Mouse (Mus musculus): ENCODE measurements at regions not wholly inside any gene's neighbourhood (a gene's known extent, or its start where the extent isn't known, plus 50 kb on each side); places are given as distances from the start of the nearest gene placed in this dataset.

DNA sequence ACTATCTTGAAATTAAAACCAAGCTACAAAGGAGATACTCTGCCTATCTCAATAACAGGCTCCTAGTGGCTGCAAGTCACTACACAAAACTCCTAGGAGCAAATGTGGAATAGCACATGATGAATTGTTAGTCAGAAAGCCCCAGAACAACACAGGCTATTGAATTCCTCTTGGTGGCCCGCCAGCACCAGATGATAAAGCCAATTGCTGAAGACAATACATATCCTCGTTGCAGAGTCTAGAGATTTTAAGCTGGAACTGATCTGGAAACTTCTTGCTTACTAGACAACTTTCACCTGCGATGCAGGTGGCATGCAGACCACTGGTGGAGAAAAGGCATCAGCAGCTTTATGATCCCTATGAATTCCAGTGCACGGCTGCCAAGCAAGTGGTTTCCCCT, 126.5 kb upstream of the Eya4 start:
- DNase-seq = no peak

GRCm38 (mm10) chr10:23450997-23451396, 100.4 kb upstream of the Eya4 start:
- peak; percentile 7 for DNase-seq

DNA sequence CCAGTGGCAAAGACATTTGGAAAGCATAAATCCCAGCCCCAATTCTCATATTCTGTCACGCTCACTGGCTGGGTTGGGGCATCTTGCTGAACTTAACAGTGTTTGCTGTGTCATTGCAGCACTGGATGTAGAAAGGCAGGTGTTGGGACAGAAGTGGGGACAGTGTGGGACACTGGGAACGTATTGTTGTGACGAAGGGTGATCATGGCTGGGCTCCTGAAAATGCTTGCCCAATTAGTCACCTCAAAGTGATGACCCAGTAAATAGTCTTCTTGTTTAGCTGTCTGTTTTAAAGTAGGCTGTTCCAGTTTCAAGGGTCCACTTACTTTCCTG, 100.0 kb upstream of the Eya4 start:
- DNase-seq = no peak

GRCm38 (mm10) chr10:23449860-23450646, 99.5 kb upstream of the Eya4 start:
- DNase-seq = peak; percentile 44

DNA sequence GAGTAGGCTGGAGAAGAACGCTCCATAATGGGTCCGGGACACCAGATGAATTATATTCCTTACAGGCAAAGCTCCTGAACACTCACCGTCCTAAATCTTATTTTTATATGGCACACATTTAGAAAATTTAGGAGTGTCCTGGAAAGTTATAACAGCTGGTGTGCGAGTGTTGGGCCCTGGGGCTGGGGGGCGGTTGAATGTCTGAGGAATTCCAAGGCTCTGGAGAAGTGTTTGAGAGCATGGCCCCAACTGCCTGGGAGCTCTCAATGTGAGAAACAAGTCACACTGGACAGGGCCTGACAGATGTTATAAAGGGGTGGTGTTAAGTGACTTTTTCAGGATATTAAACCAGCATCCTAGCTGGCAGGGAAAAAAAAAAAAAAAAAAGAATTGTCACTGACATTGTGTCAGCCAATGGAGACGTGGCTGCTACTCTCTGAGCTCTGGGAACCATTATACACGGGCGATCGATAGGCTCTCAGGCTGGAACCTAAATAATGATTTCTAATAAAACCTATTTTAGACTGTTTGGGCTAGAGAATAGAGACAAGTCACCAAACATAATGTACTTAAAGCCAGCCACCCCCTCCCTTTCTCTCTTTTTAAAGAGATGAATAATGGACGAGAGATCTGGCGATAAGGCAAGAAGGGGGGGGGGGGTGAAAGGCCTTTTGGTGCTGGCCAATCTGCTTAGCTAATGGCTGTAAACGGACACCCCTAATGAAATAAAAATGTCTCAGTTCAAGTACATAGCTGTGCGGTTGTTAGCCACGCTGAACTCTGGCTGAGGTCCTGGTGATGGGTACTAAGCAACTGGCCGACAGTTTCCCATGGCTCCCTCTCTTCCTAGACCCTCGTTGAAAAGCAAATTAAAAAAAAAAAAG, 98.6 kb upstream of the Eya4 start:
- DNase-seq = peak; percentile 46

DNA sequence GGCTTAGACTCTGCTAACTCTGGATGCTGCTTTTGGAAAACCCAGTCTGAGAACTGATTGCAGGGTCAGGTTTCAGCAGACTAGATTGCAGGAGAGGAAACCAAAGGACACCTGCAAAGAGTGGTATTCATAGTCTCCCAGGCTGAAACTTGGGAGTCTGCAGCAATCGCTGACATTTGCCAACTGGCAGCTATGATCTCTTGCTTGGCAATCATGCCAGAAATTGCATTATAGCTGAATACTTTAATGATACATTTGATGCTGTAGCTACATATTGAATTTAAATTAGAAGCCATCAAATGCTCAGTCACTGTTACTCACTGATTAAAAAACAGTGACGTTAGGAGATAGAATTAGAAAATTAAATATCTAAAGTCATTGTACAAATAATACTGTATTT, 79.8 kb upstream of the Eya4 start:
- DNase-seq = no peak

- no peak for DNase-seq
These were observed 63.4 kb upstream of the Eya4 start for GRCm38 (mm10) chr10:23413794-23414518.

- peak; percentile 33 for DNase-seq
These were observed 52.9 kb upstream of the Eya4 start for GRCm38 (mm10) chr10:23403351-23403938.

All from embryo, embryonic 11 days (tissue).